Mouse (Mus musculus) midbrain, postnatal 0 days (tissue): ENCODE data around the gene Xylb. TPM values are rescaled to one million over a fixed set of nuclear protein-coding genes. Genes with fewer than 3 reads are reported as not detected.

Experiments used
- ATAC-seq: fragments of 200-750 bp; cut with Nextera tagmentation; 2 replicates; pipeline ENCODE4 v1.8.0; 2017; ENCODE audit warnings: moderate number of reproducible peaks, mild to moderate bottlenecking, moderate TSS enrichment, moderate library complexity; ENCODE audit not compliant: low FRiP score
- DNase-seq: peaks from one replicate; pipeline ENCODE4 v3.0.0-alpha.2; 2015; ENCODE audit warnings: low spot score
- H3K27ac ChIP-seq: fragments of 300-500 bp; sonication (generic); 2 replicates; pipeline ENCODE4 v1.5.1; 2014; ENCODE audit warnings: low read depth, mild to moderate bottlenecking, low read length, mixed read lengths
- H3K27me3 ChIP-seq: fragments of 300-500 bp; sonication (generic); 2 replicates; pipeline ENCODE4 v1.6.1; 2014; ENCODE audit warnings: low read length, control low read depth, mixed read lengths; ENCODE audit not compliant: insufficient read depth
- H3K36me3 ChIP-seq: fragments of 300-500 bp; sonication (generic); 2 replicates; pipeline ENCODE4 v1.6.1; 2014; ENCODE audit warnings: low read length, control low read depth, mixed read lengths; ENCODE audit not compliant: insufficient read depth
- H3K4me1 ChIP-seq: fragments of 300-500 bp; sonication (generic); 2 replicates; pipeline ENCODE4 v1.6.1; 2014; ENCODE audit warnings: mild to moderate bottlenecking, control low read depth, antibody characterized with exemption, low read length, mixed read lengths; ENCODE audit not compliant: insufficient read depth
- H3K4me2 ChIP-seq: fragments of 300-500 bp; sonication (generic); 2 replicates; pipeline ENCODE4 v1.6.1; 2014; ENCODE audit warnings: low read depth, mild to moderate bottlenecking, low read length, mixed read lengths; ENCODE audit not compliant: poor library complexity, severe bottlenecking
- H3K4me3 ChIP-seq: fragments of 300-500 bp; sonication (generic); 2 replicates; pipeline ENCODE4 v1.5.1; 2014; ENCODE audit warnings: low read depth, mild to moderate bottlenecking, low read length, moderate library complexity
- H3K9ac ChIP-seq: fragments of 300-500 bp; sonication (generic); replicated peaks from 2 replicates; pipeline ENCODE4 v1.6.1; 2014; ENCODE audit warnings: mild to moderate bottlenecking, low read length, moderate library complexity, mixed read lengths; ENCODE audit not compliant: poor library complexity, severe bottlenecking
- H3K9me3 ChIP-seq: fragments of 300-500 bp; sonication (generic); 2 replicates; pipeline ENCODE4 v1.6.1; 2016; ENCODE audit warnings: low read length, control low read depth
- CTCF ChIP-seq: IDR thresholded peaks from 2 replicates; pipeline ENCODE4 v1.5.1; 2016; ENCODE audit warnings: antibody characterized with exemption, mild to moderate bottlenecking
- WGBS: fragments of 180-500 bp; shearing (Covaris S2); extraction: QIAGEN DNeasy Blood & Tissue Kit; methylation state at CpG from one replicate; pipeline ENCODE4 v1.1.7; 2014; 5-methylcytosine and 5-hydroxymethylcytosine counted together
- polyA plus RNA-seq: library from polyadenylated mRNA; unstranded; fragments of >200 nt; fragmentation: Nextera tagmentation; extraction: Ambion mirVana; gene quantifications from 2 replicates; pipeline ENCODE4 v1.2.1, GENCODE M21; 2015
- total RNA-seq: library from RNA; depleted of rRNA; stranded (reverse); fragments of >200 nt; gene quantifications from 2 replicates; pipeline ENCODE4 v1.2.3, GENCODE M21; 2014

Xylb gene
- total and polyA plus RNA-seq, 2 experiments from 2014 or later: 2.6 to 3.9 TPM

- H3K36me3 ChIP-seq: no peaks in the 10 kb centered on the region
- peak; percentile 20 for ATAC-seq
Measured at GRCm38 (mm10) chr9:119321392-119322229, 35.6 kb upstream of the Xylb start.

GRCm38 (mm10) chr9:119322289-119323259 is 34.6 kb upstream of the Xylb start, which contains the start of gene Oxsr1:
Oxsr1 (minus strand) TSS chr9:119322427.
- under 1% methylated on average over 76 of the region's 76 CpGs for WGBS
- H3K36me3 ChIP-seq: no peaks in the 10 kb centered on the region

More at GRCm38 (mm10) chr9:119321392-119322229, 35.6 kb upstream of the Xylb start:
- DNase-seq: peak; percentile 5
- under 1% methylated on average over 55 of the region's 59 CpGs for WGBS
- Histone ChIP-seq H3K4me1 (no peaks in the 10 kb centered on the region), H3K27ac (peak overlapping the region; percentile 93), H3K4me3 (peak overlapping the region; percentile 91), H3K4me2 (peak overlapping the region; percentile 91), H3K27me3 (no peaks in the 10 kb centered on the region), H3K9me3 (no peaks in the 10 kb centered on the region), H3K9ac (peak overlapping the region; percentile 87)
- no peak for TF ChIP-seq CTCF

GRCm38 (mm10) chr9:119323260-119323645 is 33.9 kb upstream of the Xylb start:
- peak overlapping the region; percentile 52 for H3K9ac ChIP-seq
- no peak for TF ChIP-seq CTCF
- ATAC-seq (no peak), DNase-seq (no peak)
- no peaks in the 10 kb centered on the region for H3K9me3 ChIP-seq
- WGBS: 5% methylated on average over 9 of the region's 9 CpGs
- peak overlapping the region; percentile 51 for H3K4me2 ChIP-seq
- no peaks in the 10 kb centered on the region for H3K4me1 ChIP-seq
- H3K36me3 ChIP-seq: no peaks in the 10 kb centered on the region
- H3K27me3 ChIP-seq: no peaks in the 10 kb centered on the region
- peak overlapping the region; percentile 93 for H3K27ac ChIP-seq
- peak overlapping the region; percentile 91 for H3K4me3 ChIP-seq

More at GRCm38 (mm10) chr9:119322289-119323259, 34.6 kb upstream of the Xylb start, which contains the start of gene Oxsr1:
- Histone ChIP-seq H3K27ac (peak within 1 kb of the TSS; percentile 93), H3K27me3 (no peaks in the 10 kb centered on the region), H3K4me3 (peak within 1 kb of the TSS; percentile 91), H3K4me1 (no peaks in the 10 kb centered on the region), H3K4me2 (peak within 1 kb of the TSS; percentile 91), H3K9me3 (no peaks in the 10 kb centered on the region), H3K9ac (peak within 1 kb of the TSS; percentile 87)
- ATAC-seq (peak; percentile 97), DNase-seq (peak; percentile 99)
- peak; percentile 69 for TF ChIP-seq CTCF

GRCm38 (mm10) chr9:119324130-119324529 is 33.1 kb upstream of the Xylb start:
- Histone ChIP-seq H3K36me3 (no peaks in the 10 kb centered on the region), H3K4me1 (no peaks in the 10 kb centered on the region), H3K27ac (no peak overlapping the region), H3K9ac (no peak overlapping the region), H3K4me2 (no peak overlapping the region), H3K4me3 (no peak overlapping the region), H3K27me3 (no peaks in the 10 kb centered on the region), H3K9me3 (no peaks in the 10 kb centered on the region)
- WGBS: 82% methylated on average over 1 of the region's 1 CpGs
- no peak for TF ChIP-seq CTCF
- DNase-seq: no peak
- ATAC-seq: no peak

GRCm38 (mm10) chr9:119328488-119328887 is 28.7 kb upstream of the Xylb start:
- H3K27ac ChIP-seq: no peak overlapping the region
- H3K9me3 ChIP-seq: no peaks in the 10 kb centered on the region
- 82% methylated on average over 3 of the region's 3 CpGs for WGBS
- no peak for DNase-seq
- TF ChIP-seq CTCF: no peak
- no peak overlapping the region for H3K9ac ChIP-seq
- H3K36me3 ChIP-seq: no peaks in the 10 kb centered on the region
- no peak overlapping the region for H3K4me2 ChIP-seq
- no peak for ATAC-seq
- no peaks in the 10 kb centered on the region for H3K4me1 ChIP-seq
- no peaks in the 10 kb centered on the region for H3K27me3 ChIP-seq
- no peak overlapping the region for H3K4me3 ChIP-seq
